Mouse (Mus musculus): ENCODE data around the gene Nfkbia.

Gene Nfkbia

GRCm38 (mm10) chr12:55490722-55491449, 1.6 kb downstream of the Nfkbia start:
- no peak for DNase-seq (ENCODE audit: low read depth)

DNA sequence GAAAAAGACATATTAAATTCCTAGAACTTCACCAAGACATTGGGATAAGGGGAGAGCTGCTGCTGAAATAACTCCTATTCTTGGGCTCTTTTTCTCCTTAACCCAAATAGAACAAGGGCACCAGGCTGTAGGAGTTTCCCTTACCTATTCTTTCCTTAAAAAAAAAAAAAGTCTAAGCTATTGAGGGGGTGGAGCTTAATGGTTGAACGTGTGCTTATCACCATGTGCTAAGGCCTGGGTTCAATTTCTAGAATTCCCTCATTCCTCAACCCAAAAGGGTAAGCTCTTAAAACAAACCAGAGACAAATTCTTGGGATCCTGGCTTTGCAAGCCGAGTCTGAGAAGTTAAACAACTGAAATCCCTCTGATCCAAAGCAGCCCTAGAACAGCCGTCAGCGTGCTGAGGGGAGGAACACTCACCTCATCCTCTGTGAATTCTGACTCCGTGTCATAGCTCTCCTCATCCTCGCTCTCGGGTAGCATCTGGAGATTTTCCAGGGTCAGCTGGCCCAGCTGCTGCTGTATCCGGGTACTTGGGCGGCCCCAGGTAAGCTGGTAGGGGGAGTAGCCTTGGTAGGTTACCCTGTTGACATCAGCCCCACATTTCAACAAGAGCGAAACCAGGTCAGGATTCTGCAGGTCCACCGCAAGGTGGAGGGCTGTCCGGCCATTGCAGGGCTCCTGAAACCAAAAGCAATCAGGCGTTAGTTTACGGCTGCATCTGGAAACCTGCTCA, 2.3 kb downstream of the Nfkbia start:
- DNase-seq (ENCODE audit: low read depth): no peak

GRCm38 (mm10) chr12:55488661-55489447, 3.6 kb downstream of the Nfkbia start:
- no peak for DNase-seq (ENCODE audit: low read depth)

GRCm38 (mm10) chr12:55487843-55488660, 4.4 kb downstream of the Nfkbia start:
- no peak for DNase-seq (ENCODE audit: low read depth)

- DNase-seq (ENCODE audit: low read depth): no peak
Observed at GRCm38 (mm10) chr12:55486923-55487674, 5.3 kb downstream of the Nfkbia start.

GRCm38 (mm10) chr12:55484800-55485199, 7.6 kb downstream of the Nfkbia start:
- DNase-seq (ENCODE audit: low read depth): no peak

GRCm38 (mm10) chr12:55484079-55484774, 8.2 kb downstream of the Nfkbia start:
- DNase-seq (ENCODE audit: low read depth): no peak

DNA sequence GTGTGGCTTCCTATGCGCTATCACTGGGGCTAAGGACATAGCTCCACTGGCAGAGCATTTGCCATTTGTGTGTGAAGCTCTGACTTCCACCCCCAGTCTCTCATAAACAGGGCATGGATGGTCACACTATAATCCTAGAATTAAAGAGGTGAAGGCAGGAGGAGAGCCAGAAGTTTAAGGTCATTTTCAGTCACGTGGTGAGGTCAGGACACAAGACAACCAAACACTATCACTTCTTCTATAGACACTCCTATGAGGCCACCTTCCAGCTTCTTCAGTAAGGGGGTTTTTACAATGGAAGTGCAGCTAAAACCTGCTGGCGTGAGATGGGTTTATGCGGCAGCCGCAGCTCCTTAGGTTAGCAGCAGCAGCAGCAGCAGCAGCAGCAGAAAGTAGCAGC, 8.9 kb downstream of the Nfkbia start:
- no peak for DNase-seq (ENCODE audit: low read depth)

- DNase-seq (ENCODE audit: low read depth): no peak
Observed at GRCm38 (mm10) chr12:55482732-55483131, 9.7 kb downstream of the Nfkbia start.

DNA sequence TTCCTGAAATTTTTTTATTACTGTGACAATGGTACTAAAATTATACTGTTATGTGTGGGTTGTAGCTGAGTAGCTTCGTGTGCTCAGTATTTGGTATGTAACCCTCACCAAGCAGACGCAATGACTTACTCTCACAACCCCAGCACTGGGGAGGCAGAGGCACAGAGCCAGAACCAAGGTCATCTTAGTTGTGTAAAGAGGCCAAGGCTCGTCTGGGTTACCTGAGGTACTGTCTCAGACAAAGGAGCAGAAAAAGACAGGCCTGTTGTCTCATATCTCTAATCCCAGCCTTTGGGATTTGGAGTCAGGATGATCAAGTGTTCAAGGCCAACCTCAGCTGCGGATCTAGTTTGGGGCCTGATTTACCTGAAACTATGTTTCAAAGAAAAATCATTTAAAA, 10.7 kb downstream of the Nfkbia start:
- DNase-seq (ENCODE audit: low read depth): no peak

DNA sequence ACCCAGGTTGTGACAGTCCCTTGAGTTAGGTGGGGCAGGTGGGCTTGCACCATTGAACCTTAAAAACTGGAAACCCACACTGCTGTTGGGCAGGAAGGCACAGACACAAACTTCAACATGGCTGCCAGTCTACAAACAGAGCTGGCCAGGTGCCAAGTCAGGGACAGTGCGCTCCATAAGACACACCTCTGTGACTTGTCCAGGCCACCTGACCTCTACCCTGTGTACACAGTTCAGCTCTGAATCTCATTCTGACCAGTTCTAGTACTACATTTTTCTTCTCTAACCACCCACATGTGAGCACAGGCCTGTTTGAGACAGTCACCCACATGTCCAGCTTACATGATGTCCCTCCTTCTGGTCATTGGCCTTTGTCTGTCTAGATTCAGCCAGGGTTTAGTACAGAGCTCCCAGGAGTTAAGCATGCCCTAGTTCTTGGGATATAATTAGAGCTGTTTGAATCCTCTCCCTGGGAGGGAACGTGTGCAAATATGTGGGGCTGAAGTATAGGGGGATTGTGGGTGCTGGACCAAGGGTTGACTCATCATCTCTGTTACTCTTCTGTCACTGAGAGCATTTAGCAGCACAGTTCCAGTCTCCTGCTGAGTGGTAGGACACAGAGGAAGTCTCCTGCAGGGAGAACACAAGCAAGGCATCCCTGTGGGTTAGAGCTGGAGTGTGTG, 11.8 kb downstream of the Nfkbia start:
- no peak for DNase-seq (ENCODE audit: low read depth)

DNA sequence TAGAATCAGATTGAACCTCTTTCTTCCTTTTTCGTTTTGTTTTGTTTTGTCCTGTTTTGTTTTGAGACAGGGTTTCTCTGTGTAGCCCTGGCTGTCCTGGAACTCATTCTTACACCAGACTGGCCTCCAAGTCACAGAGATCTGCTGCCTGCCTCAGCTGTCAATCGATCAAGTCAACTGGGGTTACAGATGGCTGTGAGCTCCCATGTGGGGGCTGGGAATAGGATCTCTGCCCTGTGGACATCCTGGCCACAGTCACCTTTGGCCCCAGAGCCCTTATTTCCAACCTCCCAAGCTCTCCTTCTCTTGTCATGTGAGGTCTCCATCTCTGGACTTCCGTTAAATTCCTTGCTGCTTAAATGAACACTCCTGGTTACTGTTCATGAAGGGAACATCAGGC, 13.5 kb downstream of the Nfkbia start:
- no peak for DNase-seq (ENCODE audit: low read depth)

DNA sequence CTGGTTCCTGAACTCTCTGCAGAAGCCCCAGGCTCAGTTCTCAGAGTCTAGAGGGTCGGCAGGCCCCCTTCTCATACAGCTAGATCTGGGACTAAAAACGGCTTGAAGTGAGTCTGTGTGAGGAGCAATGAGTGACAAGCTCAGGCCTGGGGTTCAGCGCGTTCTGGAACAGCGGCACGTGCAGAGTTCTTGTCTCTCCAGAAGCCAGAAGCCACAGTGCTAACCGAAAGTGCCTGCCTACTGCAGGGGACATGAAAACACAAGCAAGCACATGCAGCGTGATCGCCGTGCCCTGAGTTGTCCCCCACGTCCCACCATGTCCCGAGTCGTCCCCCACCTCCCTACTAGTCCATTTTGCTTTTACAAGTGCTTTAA, 18.3 kb downstream of the Nfkbia start:
- no peak for DNase-seq (ENCODE audit: low read depth)

DNA sequence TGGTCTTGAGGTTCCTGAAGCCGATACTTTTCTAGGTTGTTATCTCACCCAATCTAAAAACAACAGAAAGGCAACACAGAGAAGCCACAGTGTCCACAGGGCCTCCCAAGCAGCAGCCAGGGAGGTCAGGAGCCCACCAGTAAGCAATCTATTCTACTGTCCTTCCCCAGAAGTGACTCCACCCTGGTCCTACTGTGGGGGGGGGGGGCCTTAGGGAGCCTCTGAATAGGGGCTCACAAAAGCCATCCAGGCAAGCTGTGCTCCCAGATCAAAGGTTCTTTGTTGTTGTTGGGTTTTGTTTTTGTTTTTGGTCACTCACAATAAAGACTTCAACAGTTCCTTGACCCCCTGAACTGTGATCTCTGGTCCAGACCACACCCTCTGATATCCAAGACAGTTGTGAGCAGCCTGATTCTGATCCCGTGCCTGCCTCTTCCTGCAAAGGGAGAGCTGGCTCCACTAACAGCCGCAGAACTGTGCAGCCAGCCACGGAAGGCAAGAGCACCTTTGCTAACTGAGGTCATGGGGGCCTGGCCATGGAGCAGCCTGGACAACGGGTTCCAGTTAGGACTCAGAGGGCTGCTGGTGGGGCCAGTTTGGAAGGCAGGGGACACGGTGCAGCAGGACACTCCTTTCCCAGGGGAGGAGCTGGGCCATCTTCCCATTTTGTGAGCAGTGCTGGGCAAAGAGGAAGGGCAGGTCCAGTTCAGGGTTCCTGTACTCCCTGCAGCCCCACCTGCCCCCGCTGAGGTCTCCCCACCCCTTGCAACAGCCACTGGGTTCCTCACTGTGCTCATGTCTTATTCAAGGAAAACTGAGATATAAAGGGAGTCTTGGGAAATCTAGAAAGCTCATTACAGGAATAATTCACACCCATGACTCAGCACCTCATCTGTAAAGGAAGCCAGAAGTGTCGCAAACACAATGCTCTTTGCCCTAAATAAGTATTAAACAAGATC, 18.9 kb downstream of the Nfkbia start:
- no peak for DNase-seq (ENCODE audit: low read depth)

DNA sequence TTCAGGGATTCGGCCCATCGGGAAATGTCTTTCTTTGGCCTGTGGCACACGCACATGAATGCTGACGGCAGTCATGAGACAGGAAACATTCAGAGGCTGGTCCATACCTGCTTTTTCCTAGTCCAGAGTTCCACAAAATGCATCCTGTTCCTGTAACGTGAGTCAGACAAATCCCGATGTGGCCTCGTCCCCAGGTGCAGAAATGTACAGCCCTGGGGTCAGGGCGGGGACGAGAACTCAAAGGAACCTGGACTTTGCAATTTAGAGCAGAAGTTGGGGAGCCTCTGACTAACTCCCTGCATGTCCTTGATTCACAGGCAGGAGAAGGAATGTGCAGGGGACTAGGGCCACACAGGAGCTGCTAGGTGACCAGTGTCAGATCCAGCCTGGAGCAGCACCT, 21.1 kb downstream of the Nfkbia start:
- no peak for DNase-seq (ENCODE audit: low read depth)

GRCm38 (mm10) chr12:55470442-55470841, 22.0 kb downstream of the Nfkbia start:
- DNase-seq (ENCODE audit: low read depth): no peak

GRCm38 (mm10) chr12:55467331-55468180, 24.9 kb downstream of the Nfkbia start:
- no peak for DNase-seq (ENCODE audit: low read depth)

- no peak for DNase-seq (ENCODE audit: low read depth)
Observed at GRCm38 (mm10) chr12:55466816-55467215, 25.6 kb downstream of the Nfkbia start.
